Mouse (Mus musculus): ENCODE data around the gene Dtx3.

GRCm38 (mm10) chr10:127145303-127145702 lies 50.2 kb downstream of the Dtx3 start:
- TF ChIP-seq CTCF (IDR thresholded peaks at IDR 0.05; ENCODE audit: insufficient read depth, low read depth, low read length) (no peak), POLR2A (IDR thresholded peaks at IDR 0.05; ENCODE audit: insufficient read depth, low read depth, low read length) (no peak)

Measured in olfactory bulb, adult 2 months (tissue).